Mouse (Mus musculus) brain, embryonic 14.5 days (tissue): ENCODE measurements around the gene Gramd4.

Source experiments
- CTCF ChIP-seq: fragments of 200-500 bp; IDR thresholded peaks from 2 replicates; pipeline ENCODE4 v1.5.1; 2012; ENCODE audit warnings: inconsistent platforms, mild to moderate bottlenecking, moderate library complexity, borderline replicate concordance; ENCODE audit not compliant: insufficient read depth, insufficient read length; ENCODE audit errors: extremely low read depth
- POLR2A ChIP-seq: fragments of 200-500 bp; IDR thresholded peaks from 2 replicates; pipeline ENCODE4 v1.6.1; 2012; ENCODE audit warnings: mild to moderate bottlenecking, inconsistent platforms, borderline replicate concordance; ENCODE audit not compliant: poor library complexity, insufficient read depth, insufficient read length, severe bottlenecking; ENCODE audit errors: extremely low read depth

GRCm38 (mm10) chr15:86032811-86033190 lies 24.7 kb upstream of the Gramd4 start:
- TF ChIP-seq CTCF = peak; percentile 81
- no peak for TF ChIP-seq POLR2A
